Mouse (Mus musculus) midbrain, postnatal 0 days (tissue): ENCODE results near the gene Eya2. TPM values are rescaled to one million over a fixed set of nuclear protein-coding genes. Genes with fewer than 3 reads are reported as not detected.

Experiments used
- ATAC-seq: fragments of 200-750 bp; cut with Nextera tagmentation; 2 replicates; pipeline ENCODE4 v1.8.0; 2017; ENCODE audit warnings: moderate number of reproducible peaks, mild to moderate bottlenecking, moderate TSS enrichment, moderate library complexity; ENCODE audit not compliant: low FRiP score
- DNase-seq: peaks from one replicate; pipeline ENCODE4 v3.0.0-alpha.2; 2015; ENCODE audit warnings: low spot score
- H3K27ac ChIP-seq: fragments of 300-500 bp; sonication (generic); 2 replicates; pipeline ENCODE4 v1.5.1; 2014; ENCODE audit warnings: low read depth, mild to moderate bottlenecking, low read length, mixed read lengths
- H3K27me3 ChIP-seq: fragments of 300-500 bp; sonication (generic); 2 replicates; pipeline ENCODE4 v1.6.1; 2014; ENCODE audit warnings: low read length, control low read depth, mixed read lengths; ENCODE audit not compliant: insufficient read depth
- H3K36me3 ChIP-seq: fragments of 300-500 bp; sonication (generic); 2 replicates; pipeline ENCODE4 v1.6.1; 2014; ENCODE audit warnings: low read length, control low read depth, mixed read lengths; ENCODE audit not compliant: insufficient read depth
- H3K4me1 ChIP-seq: fragments of 300-500 bp; sonication (generic); 2 replicates; pipeline ENCODE4 v1.6.1; 2014; ENCODE audit warnings: mild to moderate bottlenecking, control low read depth, antibody characterized with exemption, low read length, mixed read lengths; ENCODE audit not compliant: insufficient read depth
- H3K4me2 ChIP-seq: fragments of 300-500 bp; sonication (generic); 2 replicates; pipeline ENCODE4 v1.6.1; 2014; ENCODE audit warnings: low read depth, mild to moderate bottlenecking, low read length, mixed read lengths; ENCODE audit not compliant: poor library complexity, severe bottlenecking
- H3K4me3 ChIP-seq: fragments of 300-500 bp; sonication (generic); 2 replicates; pipeline ENCODE4 v1.5.1; 2014; ENCODE audit warnings: low read depth, mild to moderate bottlenecking, low read length, moderate library complexity
- H3K9ac ChIP-seq: fragments of 300-500 bp; sonication (generic); replicated peaks from 2 replicates; pipeline ENCODE4 v1.6.1; 2014; ENCODE audit warnings: mild to moderate bottlenecking, low read length, moderate library complexity, mixed read lengths; ENCODE audit not compliant: poor library complexity, severe bottlenecking
- H3K9me3 ChIP-seq: fragments of 300-500 bp; sonication (generic); 2 replicates; pipeline ENCODE4 v1.6.1; 2016; ENCODE audit warnings: low read length, control low read depth
- CTCF ChIP-seq: IDR thresholded peaks from 2 replicates; pipeline ENCODE4 v1.5.1; 2016; ENCODE audit warnings: antibody characterized with exemption, mild to moderate bottlenecking
- WGBS: fragments of 180-500 bp; shearing (Covaris S2); extraction: QIAGEN DNeasy Blood & Tissue Kit; methylation state at CpG from one replicate; pipeline ENCODE4 v1.1.7; 2014; 5-methylcytosine and 5-hydroxymethylcytosine counted together
- polyA plus RNA-seq: library from polyadenylated mRNA; unstranded; fragments of >200 nt; fragmentation: Nextera tagmentation; extraction: Ambion mirVana; gene quantifications from 2 replicates; pipeline ENCODE4 v1.2.1, GENCODE M21; 2015
- total RNA-seq: library from RNA; depleted of rRNA; stranded (reverse); fragments of >200 nt; gene quantifications from 2 replicates; pipeline ENCODE4 v1.2.3, GENCODE M21; 2014

The Eya2 gene
- total and polyA plus RNA-seq, 2 experiments from 2014 or later = 7.1 to 21.6 TPM

DNA sequence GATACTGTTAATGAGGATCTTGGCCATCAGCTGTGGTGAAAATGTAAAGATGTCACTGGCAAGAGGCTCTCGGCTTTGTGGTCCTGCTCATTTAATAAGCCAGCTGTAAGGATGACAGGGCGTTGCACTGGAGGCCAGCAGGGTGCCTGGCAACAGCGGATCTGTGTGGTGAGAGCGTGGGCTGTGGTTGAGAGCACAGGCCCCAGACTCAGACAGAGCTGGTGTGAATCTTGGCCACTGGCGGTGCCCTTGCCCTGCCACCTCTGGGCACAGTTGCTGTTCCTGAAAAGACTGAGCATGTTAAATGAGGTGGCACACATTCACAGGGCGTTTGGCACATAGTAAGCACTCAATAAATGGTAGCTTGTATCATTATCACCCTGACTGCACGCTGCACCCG, 8.9 kb downstream of the Eya2 start:
- H3K27ac ChIP-seq = no peak overlapping the region
- H3K4me2 ChIP-seq = no peak overlapping the region
- no peaks in the 10 kb centered on the region for H3K9me3 ChIP-seq
- no peak for ATAC-seq
- H3K4me1 ChIP-seq = no peaks in the 10 kb centered on the region
- H3K36me3 ChIP-seq = no peaks in the 10 kb centered on the region
- no peak for TF ChIP-seq CTCF
- H3K9ac ChIP-seq = no peak overlapping the region
- H3K27me3 ChIP-seq = no peaks in the 10 kb centered on the region
- no peak overlapping the region for H3K4me3 ChIP-seq
- peak; percentile 49 for DNase-seq
- 36% methylated on average over 8 of the region's 8 CpGs for WGBS

DNA sequence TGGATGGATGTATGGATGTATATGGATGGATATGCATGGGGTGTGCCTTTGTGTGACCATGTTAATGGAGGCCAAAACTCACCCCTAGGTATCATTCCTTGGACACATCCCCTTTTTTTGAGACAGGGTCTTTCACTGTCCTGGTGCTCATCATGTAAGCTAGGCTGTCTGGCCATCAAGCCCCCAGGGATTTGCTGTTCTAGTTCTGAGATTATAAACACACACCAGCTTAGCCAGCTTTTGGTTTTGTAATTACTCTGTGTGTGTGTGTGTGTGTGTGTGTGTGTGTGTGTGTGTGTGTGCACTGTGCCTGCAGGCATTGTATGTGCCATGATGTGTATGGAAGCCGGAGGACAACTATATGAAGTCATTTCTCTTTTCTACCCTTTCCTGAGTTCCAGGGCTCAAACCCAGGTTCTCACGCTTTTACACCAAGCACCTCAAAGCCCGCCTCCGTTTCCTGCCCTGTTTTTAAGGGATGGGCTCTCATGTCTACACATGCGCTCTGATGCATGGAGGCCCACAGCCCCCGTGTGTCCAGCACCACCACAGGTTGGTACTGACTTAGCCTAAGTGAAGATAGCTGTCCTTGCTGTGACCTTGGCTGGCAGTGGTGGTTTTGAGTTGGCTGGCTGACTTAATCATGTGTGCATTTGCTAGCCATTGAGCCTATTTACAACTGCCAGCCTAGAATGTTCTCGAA, 16.9 kb downstream of the Eya2 start:
- DNase-seq (no peak), ATAC-seq (no peak)
- 86% methylated on average over 7 of the region's 7 CpGs for WGBS
- TF ChIP-seq CTCF = no peak
- H3K9me3 ChIP-seq = no peaks in the 10 kb centered on the region
- H3K27me3 ChIP-seq = no peaks in the 10 kb centered on the region
- H3K4me2 ChIP-seq = no peak overlapping the region
- no peak overlapping the region for H3K27ac ChIP-seq
- H3K36me3 ChIP-seq = no peaks in the 10 kb centered on the region
- H3K4me3 ChIP-seq = no peak overlapping the region
- H3K9ac ChIP-seq = no peak overlapping the region
- no peaks in the 10 kb centered on the region for H3K4me1 ChIP-seq

GRCm38 (mm10) chr2:165613741-165614339, 19.0 kb downstream of the Eya2 start:
- Histone ChIP-seq H3K9me3 (no peaks in the 10 kb centered on the region), H3K4me2 (no peak overlapping the region), H3K4me3 (no peak overlapping the region), H3K27ac (no peak overlapping the region), H3K4me1 (no peaks in the 10 kb centered on the region), H3K36me3 (no peaks in the 10 kb centered on the region), H3K27me3 (no peaks in the 10 kb centered on the region), H3K9ac (no peak overlapping the region)
- TF ChIP-seq CTCF = peak; percentile 50
- ATAC-seq (no peak), DNase-seq (no peak)
- WGBS = 70% methylated on average over 13 of the region's 13 CpGs

DNA sequence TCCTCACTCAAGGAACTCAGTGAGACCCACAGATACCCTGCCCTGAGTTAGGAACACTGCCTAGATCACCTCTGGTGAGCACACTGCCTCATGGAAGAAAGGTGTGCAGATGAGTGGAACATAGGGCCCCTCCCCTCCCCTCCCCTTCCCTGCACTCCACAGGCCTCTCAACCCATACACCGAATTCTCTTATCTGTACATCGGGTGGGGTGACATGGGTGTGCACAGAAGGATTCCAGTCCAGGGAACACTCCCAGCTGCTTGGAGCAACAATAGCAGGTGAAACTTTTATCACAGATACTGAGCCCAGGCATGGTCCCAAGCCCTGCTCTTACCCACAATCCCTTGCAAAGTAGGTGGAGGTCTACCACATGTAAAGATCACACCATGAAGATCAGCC, 26.7 kb downstream of the Eya2 start:
- Histone ChIP-seq H3K4me1 (no peaks in the 10 kb centered on the region), H3K36me3 (no peaks in the 10 kb centered on the region), H3K9ac (no peak overlapping the region), H3K4me2 (no peak overlapping the region), H3K27me3 (no peaks in the 10 kb centered on the region), H3K27ac (no peak overlapping the region), H3K9me3 (no peaks in the 10 kb centered on the region), H3K4me3 (no peak overlapping the region)
- ATAC-seq (no peak), DNase-seq (no peak)
- TF ChIP-seq CTCF = no peak
- WGBS = 93% methylated on average over 2 of the region's 2 CpGs

GRCm38 (mm10) chr2:165622596-165622995, 27.8 kb downstream of the Eya2 start:
- no peak overlapping the region for H3K4me2 ChIP-seq
- no peaks in the 10 kb centered on the region for H3K27me3 ChIP-seq
- 52% methylated on average over 3 of the region's 3 CpGs for WGBS
- DNase-seq (no peak), ATAC-seq (no peak)
- H3K9me3 ChIP-seq = no peaks in the 10 kb centered on the region
- no peak overlapping the region for H3K9ac ChIP-seq
- H3K36me3 ChIP-seq = no peaks in the 10 kb centered on the region
- no peak overlapping the region for H3K27ac ChIP-seq
- H3K4me1 ChIP-seq = no peaks in the 10 kb centered on the region
- TF ChIP-seq CTCF = no peak
- no peak overlapping the region for H3K4me3 ChIP-seq

DNA sequence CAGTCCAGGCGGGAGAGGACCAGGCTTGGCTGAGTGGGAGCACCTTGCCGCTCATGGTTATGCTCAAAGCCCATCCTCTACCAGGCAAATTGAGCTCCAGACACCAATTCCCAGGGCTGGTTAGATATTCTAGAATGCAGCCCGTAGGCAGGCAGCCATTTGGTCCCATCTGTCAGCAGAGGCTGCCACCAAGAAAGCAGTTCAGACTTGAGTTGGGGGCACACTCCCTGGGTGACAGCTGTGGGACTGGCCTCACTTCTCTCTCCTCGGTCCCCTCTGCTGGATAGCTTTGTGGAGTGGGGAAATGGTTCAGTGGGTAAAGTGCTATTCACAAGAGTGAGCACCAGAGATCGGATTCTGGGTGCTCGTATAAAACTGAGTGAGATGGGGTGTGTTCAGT, 32.0 kb downstream of the Eya2 start:
- TF ChIP-seq CTCF = no peak
- DNase-seq (no peak), ATAC-seq (no peak)

More for the DNA sequence above, 32.0 kb downstream of the Eya2 start:
- Histone ChIP-seq H3K4me2 (no peak overlapping the region), H3K9ac (no peak overlapping the region), H3K36me3 (no peaks in the 10 kb centered on the region), H3K9me3 (no peaks in the 10 kb centered on the region), H3K4me3 (no peak overlapping the region), H3K27me3 (no peaks in the 10 kb centered on the region), H3K4me1 (no peaks in the 10 kb centered on the region), H3K27ac (no peak overlapping the region)
- WGBS = 54% methylated on average over 6 of the region's 6 CpGs
